ENCODE assay signal across 9 mouse cellular contexts in the genomic region with DNA sequence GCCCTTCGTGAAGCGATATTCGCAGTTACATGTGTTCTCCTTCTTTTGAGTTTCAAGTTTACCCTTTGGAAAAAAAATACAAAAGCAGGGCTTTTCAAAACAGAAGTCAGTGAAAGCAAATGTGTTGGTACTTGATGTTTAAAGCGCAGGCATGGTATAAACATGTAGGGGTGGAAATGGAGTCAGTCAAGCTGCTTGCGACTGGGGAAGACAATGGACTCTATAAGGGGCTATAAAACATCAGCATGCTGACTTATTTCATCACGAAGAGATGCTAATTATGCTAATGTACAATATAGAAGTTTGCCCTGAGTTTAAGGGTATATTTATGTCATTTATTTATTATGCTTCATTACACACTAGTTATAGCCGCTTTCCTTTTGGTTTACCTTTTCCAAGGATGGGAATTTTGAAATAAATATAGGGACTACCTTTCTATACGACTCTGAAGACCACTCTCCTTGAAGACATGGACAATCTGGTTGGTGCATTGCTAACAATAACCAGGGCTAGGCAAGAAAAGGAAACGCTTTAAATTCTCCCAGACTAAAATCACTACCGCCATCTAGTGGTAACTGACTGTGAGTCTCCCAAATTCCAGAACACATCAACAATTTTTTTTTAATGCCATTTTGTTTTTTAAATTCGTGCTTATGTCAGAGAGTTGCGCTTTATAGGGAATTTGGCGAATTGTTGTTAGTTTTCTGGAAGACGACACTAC.
DNase-seq lines count a peak whose midpoint lies in the region; ATAC-seq and TF ChIP-seq lines count a peak whose summit lies in the region.
"Had no signal": no experiment of that assay in that cellular context is flagged by ENCODE, and none has a peak within 500 bp of the region (broad histone marks: within the 10 kb centered on the region; RNA-seq: fewer than 3 reads in every experiment).

No protein-coding gene starts in this region.

- H3K27me3 ChIP-seq in liver, embryonic 14.5 days (ENCODE audit: control insufficient read depth, insufficient read depth, low read length) = no peaks in the 10 kb centered on the region
- no peaks in the 10 kb centered on the region for H3K27me3 ChIP-seq in liver, embryonic 11.5 days (replicated peaks; ENCODE audit: control insufficient read depth, insufficient read depth, low read length)
- H3K27me3 ChIP-seq: limb, embryonic 12.5 days had no signal

- DNase-seq in cerebellum, postnatal 14 days = peak; percentile 18 to 30
- no peak for DNase-seq in cerebellum, postnatal 4 days (ENCODE audit: low spot score in 2 of 2)
- no peak for DNase-seq in liver, embryonic 14.5 days (ENCODE audit: low read depth in 3 of 3, low spot score in 3 of 3)
- no peak for DNase-seq in liver, embryonic 11.5 days (ENCODE audit: low spot score)
- peak; percentile 82 for DNase-seq in embryo, embryonic 10.5 days (ENCODE audit: low spot score)
- no peak for DNase-seq in urinary bladder, postnatal 36 days (ENCODE audit: low spot score in 2 of 2)
- DNase-seq in urinary bladder, adult 18-20 months (ENCODE audit: low spot score in 2 of 2) = no peak

- peak; percentile 47; the same call in 1 of the 2 replicates for TF ChIP-seq CTCF in liver, embryonic 14.5 days (IDR thresholded peaks at IDR 0.05; ENCODE audit: low read depth)

- no peaks in the 10 kb centered on the region for H3K4me1 ChIP-seq in liver, embryonic 14.5 days (replicated peaks; ENCODE audit: control insufficient read depth in 2 of 2, insufficient read depth in 2 of 2, low read length in 1 of 2)
- no peaks in the 10 kb centered on the region for H3K4me1 ChIP-seq in liver, embryonic 11.5 days (replicated peaks; ENCODE audit: control insufficient read depth, insufficient read depth, low read length)
- H3K4me1 ChIP-seq: limb, embryonic 12.5 days had no signal

- no peak overlapping the region for H3K4me2 ChIP-seq in liver, embryonic 14.5 days (ENCODE audit: low read depth)
- H3K4me2 ChIP-seq in liver, embryonic 11.5 days = no peak overlapping the region
- H3K4me2 ChIP-seq: limb, embryonic 12.5 days had no signal

- H3K4me3 ChIP-seq in liver, embryonic 14.5 days (ENCODE audit: insufficient read depth in 1 of 2, low read depth in 2 of 2, low read length in 2 of 2) = no peak overlapping the region
- no peak overlapping the region for H3K4me3 ChIP-seq in liver, embryonic 11.5 days (ENCODE audit: low read depth, low read length)
- H3K4me3 ChIP-seq: limb, embryonic 12.5 days had no signal

- WGBS in liver, embryonic 14.5 days (ENCODE audit: insufficient replicate concordance) = 42% methylated on average over 14 of the region's 14 CpGs
- 46% methylated on average over 14 of the region's 14 CpGs for WGBS in liver, embryonic 11.5 days

- ATAC-seq in liver, embryonic 14.5 days (ENCODE audit: insufficient read depth) = no peak
- ATAC-seq in liver, embryonic 11.5 days (replicated peaks; ENCODE audit: low FRiP score) = no peak
- peak; percentile 54; the same call in 1 of the 2 replicates for ATAC-seq in megakaryocyte progenitor cell, adult 5-6 weeks (replicated peaks; ENCODE audit: poor library complexity)

- TF ChIP-seq EP300 in liver, embryonic 14.5 days (IDR thresholded peaks at IDR 0.05; ENCODE audit: low read depth) = no peak

- no peaks in the 10 kb centered on the region for H3K36me3 ChIP-seq in liver, embryonic 14.5 days (replicated peaks; ENCODE audit: control insufficient read depth, insufficient read depth, low read depth)
- H3K36me3 ChIP-seq in liver, embryonic 11.5 days (ENCODE audit: control insufficient read depth, insufficient read depth, low read length) = no peaks in the 10 kb centered on the region
- H3K36me3 ChIP-seq: limb, embryonic 12.5 days had no signal

- no peaks in the 10 kb centered on the region for H3K9me3 ChIP-seq in liver, embryonic 14.5 days (ENCODE audit: control insufficient read depth, low read length)
- no peaks in the 10 kb centered on the region for H3K9me3 ChIP-seq in liver, embryonic 11.5 days (ENCODE audit: control insufficient read depth, low read length)
- H3K9me3 ChIP-seq: limb, embryonic 12.5 days had no signal

- no peak overlapping the region for H3K9ac ChIP-seq in liver, embryonic 14.5 days (replicated peaks)
- no peak overlapping the region for H3K9ac ChIP-seq in liver, embryonic 11.5 days (ENCODE audit: low read depth, low read length)
- H3K9ac ChIP-seq: limb, embryonic 12.5 days had no signal

- no peak overlapping the region for H3K27ac ChIP-seq in liver, embryonic 14.5 days
- no peak overlapping the region for H3K27ac ChIP-seq in liver, embryonic 11.5 days (ENCODE audit: low read depth, low read length)
- H3K27ac ChIP-seq: limb, embryonic 12.5 days had no signal

Comparison
In these comparisons a context has a peak if more than half of its experiments do, and no peak if none do; other contexts are left out.
1. DNase-seq: peak in cerebellum, postnatal 14 days (2 of 2) and embryo, embryonic 10.5 days (single experiment); none in cerebellum, postnatal 4 days (0 of 2), liver, embryonic 14.5 days (0 of 3), liver, embryonic 11.5 days (single experiment), urinary bladder, postnatal 36 days (0 of 2) and urinary bladder, adult 18-20 months (0 of 2).